Mouse (Mus musculus) liver, postnatal 0 days (tissue): Measurements from ENCODE around the gene Fkbp11.
A peak's percentile ranks its signal among the peaks of the same experiment; 100 is the strongest.

Experiments
- CTCF ChIP-seq: sonication (generic); IDR thresholded peaks from 2 replicates; pipeline ENCODE4 v1.5.1; 2016; ENCODE audit warnings: antibody characterized with exemption, low read depth
- EP300 ChIP-seq: IDR thresholded peaks from 2 replicates; pipeline ENCODE4 v1.6.1; 2016; ENCODE audit warnings: antibody characterized with exemption, low read depth, mild to moderate bottlenecking

- TF ChIP-seq CTCF (peak; percentile 34), EP300 (no peak)
These were observed 42.1 kb downstream of the Fkbp11 start for GRCm38 (mm10) chr15:98685926-98686325.
